Mouse (Mus musculus): ENCODE results near the gene Tapt1.

DNA sequence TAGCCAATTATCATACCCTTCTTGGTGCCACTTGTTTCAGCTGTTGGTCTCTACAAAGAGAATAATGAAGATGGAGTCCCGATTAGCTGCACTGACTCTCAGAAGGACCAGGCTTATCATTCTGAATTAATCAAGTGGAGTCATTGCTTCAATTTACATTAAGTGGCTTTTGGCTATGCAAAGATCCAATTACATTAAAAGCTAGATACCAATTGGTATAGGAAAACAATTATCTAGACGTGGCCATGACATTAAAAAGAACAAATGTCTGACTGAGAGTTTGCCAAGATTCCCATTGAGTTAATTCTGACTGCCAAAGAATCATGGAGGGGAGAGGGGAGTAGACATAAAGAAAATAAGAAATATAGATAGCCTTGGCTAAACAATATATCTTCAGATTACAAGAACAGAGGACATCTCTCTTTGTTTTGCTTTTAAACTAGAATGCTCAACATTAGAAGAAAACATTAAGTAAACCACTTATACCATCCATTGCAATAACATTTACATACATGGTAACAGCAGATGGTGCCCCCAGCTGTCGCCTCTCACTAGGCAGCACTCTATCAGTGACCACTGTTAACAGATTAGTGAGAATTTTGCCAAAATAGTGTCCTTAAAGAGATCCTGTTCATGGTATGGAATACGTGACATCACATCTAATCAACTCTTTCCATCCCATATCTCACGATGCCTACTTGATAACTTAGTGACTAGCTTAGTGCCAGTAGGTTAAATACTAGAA, 24.0 kb upstream of the Tapt1 start:
- TF ChIP-seq CTCF (IDR thresholded peaks at IDR 0.05; ENCODE audit: extremely low read depth, insufficient read length, insufficient replicate concordance, low read depth, low read length) = no peak
- TF ChIP-seq POLR2A (IDR thresholded peaks at IDR 0.05; ENCODE audit: low read depth, low read length) = no peak

Data from small intestine, adult 2 months (tissue).